Mouse (Mus musculus): Measurements from ENCODE around the gene 1110051M20Rik.

GRCm38 (mm10) chr2:91470055-91470647 lies 25.6 kb upstream of the 1110051M20Rik start:
- no peak for TF ChIP-seq CTCF (IDR thresholded peaks at IDR 0.05)
- no peak for TF ChIP-seq POLR2A (IDR thresholded peaks at IDR 0.05; ENCODE audit: insufficient read depth, low read depth, low read length)
- TF ChIP-seq EP300 (IDR thresholded peaks at IDR 0.05; ENCODE audit: insufficient read depth, low read depth, low read length), result no peak

Measured in heart, adult 2 months (tissue).